Mouse (Mus musculus) kidney, embryonic 14.5 days (tissue): ENCODE data around the gene 4930407I10Rik. TPM values are rescaled to one million over a fixed set of nuclear protein-coding genes. Genes with fewer than 3 reads are reported as not detected.
A peak's percentile ranks its signal among the peaks of the same experiment; 100 is the strongest.

ENCODE experiments used
- ATAC-seq: fragments of 200-750 bp; cut with Nextera tagmentation; 2 replicates; pipeline ENCODE4 v1.8.0; 2017; ENCODE audit warnings: moderate number of reproducible peaks, mild to moderate bottlenecking, moderate TSS enrichment, moderate library complexity; ENCODE audit not compliant: low FRiP score, low TSS enrichment
- H3K27ac ChIP-seq: fragments of 300-500 bp; sonication (generic); 2 replicates; pipeline ENCODE4 v1.5.1; 2014; ENCODE audit warnings: low read depth, mild to moderate bottlenecking, low read length, moderate library complexity, mixed read lengths
- H3K27me3 ChIP-seq: fragments of 300-500 bp; sonication (generic); 2 replicates; pipeline ENCODE4 v1.6.1; 2014; ENCODE audit warnings: mild to moderate bottlenecking, low read length; ENCODE audit not compliant: control insufficient read depth, insufficient read depth
- H3K36me3 ChIP-seq: fragments of 300-500 bp; sonication (generic); 2 replicates; pipeline ENCODE4 v1.6.1; 2014; ENCODE audit warnings: low read length, mixed read lengths; ENCODE audit not compliant: control insufficient read depth, insufficient read depth
- H3K4me1 ChIP-seq: fragments of 300-500 bp; sonication (generic); 2 replicates; pipeline ENCODE4 v1.6.1; 2014; ENCODE audit warnings: low read length, mixed read lengths; ENCODE audit not compliant: control insufficient read depth, insufficient read depth
- H3K4me2 ChIP-seq: fragments of 300-500 bp; sonication (generic); replicated peaks from 2 replicates; pipeline ENCODE4 v1.6.1; 2014; ENCODE audit warnings: low read depth, mild to moderate bottlenecking, low read length
- H3K4me3 ChIP-seq: fragments of 300-500 bp; sonication (generic); 2 replicates; pipeline ENCODE4 v1.5.1; 2014; ENCODE audit warnings: mild to moderate bottlenecking, low read length
- H3K9ac ChIP-seq: fragments of 300-500 bp; sonication (generic); 2 replicates; pipeline ENCODE4 v1.6.1; 2014; ENCODE audit warnings: low read depth, mild to moderate bottlenecking, low read length, moderate library complexity
- H3K9me3 ChIP-seq: fragments of 300-500 bp; sonication (generic); 2 replicates; pipeline ENCODE4 v1.6.1; 2016; ENCODE audit warnings: low read length; ENCODE audit not compliant: control insufficient read depth
- WGBS: fragments of 180-500 bp; shearing (Covaris S2); extraction: QIAGEN DNeasy Blood & Tissue Kit; methylation state at CpG from one replicate; pipeline ENCODE4 v1.1.7; 2014; 5-methylcytosine and 5-hydroxymethylcytosine counted together
- polyA plus RNA-seq: library from polyadenylated mRNA; unstranded; fragments of >200 nt; fragmentation: Nextera tagmentation; extraction: Ambion mirVana; gene quantifications from 2 replicates; pipeline ENCODE4 v1.2.1, GENCODE M21; 2014

4930407I10Rik gene
- polyA plus RNA-seq, 1 experiment from 2014 or later = not detected

GRCm38 (mm10) chr15:82044166-82044784 is 14.7 kb upstream of the 4930407I10Rik start:
- H3K27me3 ChIP-seq = no peaks in the 10 kb centered on the region
- no peaks in the 10 kb centered on the region for H3K9me3 ChIP-seq
- ATAC-seq = no peak
- peaks cover 6% of the 10 kb centered on the region; the same call in 1 of the 2 replicates for H3K4me1 ChIP-seq
- WGBS = over 99% methylated on average over 7 of the region's 7 CpGs
- peaks cover 39% of the 10 kb centered on the region for H3K36me3 ChIP-seq
- no peak overlapping the region for H3K4me2 ChIP-seq
- no peak overlapping the region for H3K4me3 ChIP-seq
- no peak overlapping the region for H3K9ac ChIP-seq
- H3K27ac ChIP-seq = no peak overlapping the region

GRCm38 (mm10) chr15:82046246-82046891 is 12.6 kb upstream of the 4930407I10Rik start:
- no peaks in the 10 kb centered on the region for H3K27me3 ChIP-seq
- peak; percentile 37; the same call in 1 of the 2 replicates for ATAC-seq
- H3K4me3 ChIP-seq = peak overlapping the region; percentile 100
- H3K27ac ChIP-seq = no peak overlapping the region
- peak overlapping the region; percentile 86 for H3K4me2 ChIP-seq
- no peaks in the 10 kb centered on the region for H3K9me3 ChIP-seq
- H3K9ac ChIP-seq = peak overlapping the region; percentile 97
- 4% methylated on average over 26 of the region's 26 CpGs for WGBS
- H3K4me1 ChIP-seq = peaks cover 6% of the 10 kb centered on the region; the same call in 1 of the 2 replicates
- H3K36me3 ChIP-seq = peaks cover 23% of the 10 kb centered on the region; the same call in 1 of the 2 replicates

GRCm38 (mm10) chr15:82047080-82047883 is 11.7 kb upstream of the 4930407I10Rik start, which contains the start of gene Snu13:
Snu13 (minus strand) TSS chr15:82047598.
- under 1% methylated on average over 73 of the region's 74 CpGs for WGBS
- H3K9me3 ChIP-seq = no peaks in the 10 kb centered on the region
- peak within 1 kb of the TSS; percentile 97 for H3K9ac ChIP-seq
- H3K27me3 ChIP-seq = no peaks in the 10 kb centered on the region
- peaks cover 21% of the 10 kb centered on the region; the same call in 1 of the 2 replicates for H3K36me3 ChIP-seq
- H3K4me3 ChIP-seq = peak within 1 kb of the TSS; percentile 100
- peak within 1 kb of the TSS; percentile 80 for H3K27ac ChIP-seq
- peaks cover 6% of the 10 kb centered on the region; the same call in 1 of the 2 replicates for H3K4me1 ChIP-seq
- peak; percentile 86 for ATAC-seq
- peak within 1 kb of the TSS; percentile 86 for H3K4me2 ChIP-seq

- no peaks in the 10 kb centered on the region for H3K36me3 ChIP-seq
- 66% methylated on average over 5 of the region's 5 CpGs for WGBS
- H3K27me3 ChIP-seq = no peaks in the 10 kb centered on the region
- H3K9ac ChIP-seq = no peak overlapping the region
- no peak for ATAC-seq
- no peak overlapping the region for H3K4me3 ChIP-seq
- no peak overlapping the region for H3K4me2 ChIP-seq
- no peak overlapping the region for H3K27ac ChIP-seq
- H3K4me1 ChIP-seq = no peaks in the 10 kb centered on the region
- no peaks in the 10 kb centered on the region for H3K9me3 ChIP-seq
Observed at GRCm38 (mm10) chr15:82052544-82052943, 6.4 kb upstream of the 4930407I10Rik start.

GRCm38 (mm10) chr15:82063909-82064308 is 5.0 kb downstream of the 4930407I10Rik start:
- Histone ChIP-seq H3K9me3 (no peaks in the 10 kb centered on the region), H3K4me3 (no peak overlapping the region), H3K27me3 (peaks cover 17% of the 10 kb centered on the region), H3K9ac (no peak overlapping the region), H3K27ac (no peak overlapping the region), H3K4me2 (no peak overlapping the region), H3K4me1 (no peaks in the 10 kb centered on the region), H3K36me3 (no peaks in the 10 kb centered on the region)
- no peak for ATAC-seq
- 44% methylated on average over 14 of the region's 14 CpGs for WGBS

GRCm38 (mm10) chr15:82065511-82065910 is 6.6 kb downstream of the 4930407I10Rik start:
- Histone ChIP-seq H3K4me1 (no peaks in the 10 kb centered on the region), H3K27ac (no peak overlapping the region), H3K4me2 (no peak overlapping the region), H3K36me3 (no peaks in the 10 kb centered on the region), H3K27me3 (peaks cover 31% of the 10 kb centered on the region), H3K4me3 (no peak overlapping the region), H3K9me3 (no peaks in the 10 kb centered on the region), H3K9ac (peak overlapping the region; percentile 23; the same call in 1 of the 2 replicates)
- ATAC-seq = peak; percentile 35; the same call in 1 of the 2 replicates
- 15% methylated on average over 7 of the region's 7 CpGs for WGBS

- no peak for ATAC-seq
- no peaks in the 10 kb centered on the region for H3K9me3 ChIP-seq
- peak within 1 kb of the TSS; percentile 12; the same call in 1 of the 2 replicates for H3K9ac ChIP-seq
- no peaks in the 10 kb centered on the region for H3K4me1 ChIP-seq
- peak within 1 kb of the TSS; percentile 29 for H3K4me2 ChIP-seq
- 25% methylated on average over 40 of the region's 40 CpGs for WGBS
- H3K36me3 ChIP-seq = no peaks in the 10 kb centered on the region
- H3K4me3 ChIP-seq = peak within 1 kb of the TSS; percentile 17
- H3K27me3 ChIP-seq = peaks cover 22% of the 10 kb centered on the region
- no peak within 1 kb of the TSS for H3K27ac ChIP-seq
Observed at GRCm38 (mm10) chr15:82069898-82070297, 10.9 kb downstream of the 4930407I10Rik start, which contains the start of gene Mei1. Mei1 (plus strand) TSS chr15:82069996.

GRCm38 (mm10) chr15:82071816-82072469 is 13.0 kb downstream of the 4930407I10Rik start:
- Histone ChIP-seq H3K27me3 (peaks cover 22% of the 10 kb centered on the region), H3K9me3 (no peaks in the 10 kb centered on the region), H3K27ac (no peak overlapping the region), H3K4me2 (no peak overlapping the region), H3K9ac (no peak overlapping the region), H3K4me3 (no peak overlapping the region), H3K36me3 (no peaks in the 10 kb centered on the region), H3K4me1 (no peaks in the 10 kb centered on the region)
- WGBS = 91% methylated on average over 26 of the region's 26 CpGs
- no peak for ATAC-seq
